Mouse (Mus musculus): ENCODE measurements at regions not wholly inside any gene's neighbourhood (a gene's known extent, or its start where the extent isn't known, plus 50 kb on each side); places are given as distances from the start of the nearest gene placed in this dataset.

DNA sequence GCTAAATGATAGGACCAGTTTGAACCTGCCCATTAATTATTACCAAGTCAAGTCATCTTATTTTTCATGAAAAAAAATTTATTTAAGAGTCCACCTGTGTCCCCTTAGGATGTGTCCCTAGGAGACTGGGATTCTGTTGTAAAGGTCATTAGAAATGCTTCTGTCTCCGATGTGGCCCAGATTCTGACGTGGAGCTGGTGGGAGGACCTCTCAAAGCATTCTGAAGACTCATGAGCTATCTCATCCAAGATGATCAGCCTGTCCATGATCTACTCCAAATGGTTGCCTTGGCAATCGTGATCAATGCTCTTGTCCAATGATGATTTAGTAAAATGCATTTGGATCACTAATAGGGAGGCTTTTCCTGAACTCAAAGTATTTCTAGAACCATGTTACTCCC, 163.4 kb upstream of the Gm5148 start:
- no peak for DNase-seq (ENCODE audit: low read depth in 1 of 2, low spot score in 2 of 2)

DNA sequence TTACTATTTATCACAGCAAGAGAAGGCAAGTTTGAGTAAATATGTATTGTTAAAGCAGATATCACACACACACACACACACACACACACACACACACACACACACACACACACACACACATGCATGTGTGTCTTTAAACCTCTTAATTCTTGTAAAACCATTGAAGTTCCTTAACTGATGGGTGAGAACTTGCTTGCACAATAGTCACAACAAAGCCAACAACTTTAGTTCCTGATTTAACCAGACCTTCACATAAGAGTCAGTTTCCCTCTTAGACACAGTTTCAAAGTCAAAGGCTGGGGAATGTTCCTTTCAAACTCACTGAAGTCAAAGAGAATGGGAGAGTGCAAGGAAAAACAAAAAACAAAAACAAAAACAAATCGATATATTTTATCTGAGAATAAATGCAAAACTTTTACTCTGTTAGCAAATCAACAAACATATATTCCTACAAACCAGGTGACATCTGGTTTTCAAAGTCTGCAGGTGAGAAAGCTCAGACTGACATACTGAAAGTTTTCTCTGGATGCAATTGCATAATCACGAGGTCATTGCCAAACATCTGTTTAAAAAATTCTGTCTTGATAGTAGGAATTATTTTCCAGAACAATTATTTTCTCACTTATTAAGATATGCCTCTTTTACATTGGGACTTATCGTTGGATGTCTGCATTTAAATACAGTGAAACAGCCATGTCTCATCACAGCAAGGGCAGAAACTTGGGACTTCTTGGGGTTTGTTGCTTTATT, 162.6 kb upstream of the Gm5148 start:
- no peak for DNase-seq (ENCODE audit: low read depth in 1 of 2, low spot score in 2 of 2)

DNA sequence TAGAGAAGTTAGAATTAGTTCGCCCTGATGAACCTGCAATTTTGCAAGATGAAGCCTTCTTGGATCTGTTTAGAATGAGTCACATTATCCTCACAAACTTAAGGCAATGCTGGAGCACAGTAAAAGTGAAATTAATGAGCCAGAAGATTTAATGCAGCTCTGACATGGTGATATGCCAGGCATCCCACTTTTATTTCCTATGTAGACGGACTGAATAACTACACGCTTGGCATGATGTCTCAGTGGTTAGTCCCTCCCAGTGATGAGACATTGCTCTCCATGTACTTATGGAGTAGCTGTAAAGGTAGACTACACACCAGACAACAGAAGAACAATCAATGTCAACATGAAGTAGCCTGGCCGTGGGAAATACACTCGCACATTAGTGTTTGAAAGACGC, 161.5 kb upstream of the Gm5148 start:
- DNase-seq (ENCODE audit: low read depth in 1 of 2, low spot score in 2 of 2) = no peak

DNA sequence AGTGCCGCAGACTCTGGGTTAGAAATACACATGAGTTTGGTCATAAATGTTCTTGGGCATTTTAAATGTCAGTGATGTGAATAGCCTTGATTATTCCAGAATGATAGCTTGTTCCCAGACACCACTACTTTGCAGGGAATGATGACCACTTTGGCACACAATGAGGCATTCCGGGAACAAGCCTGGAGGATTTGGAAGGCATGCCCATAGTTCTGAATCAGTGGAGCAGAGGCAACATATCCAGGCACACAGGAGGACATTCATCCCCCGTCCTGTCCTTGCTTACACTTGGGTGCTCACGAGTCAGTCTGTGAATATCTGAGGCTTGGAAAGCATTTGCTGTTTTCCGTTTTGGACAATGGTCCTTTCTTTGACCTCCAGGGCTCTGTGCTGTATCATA, 158.1 kb upstream of the Gm5148 start:
- no peak for DNase-seq (ENCODE audit: low read depth in 1 of 2, low spot score in 2 of 2)

DNA sequence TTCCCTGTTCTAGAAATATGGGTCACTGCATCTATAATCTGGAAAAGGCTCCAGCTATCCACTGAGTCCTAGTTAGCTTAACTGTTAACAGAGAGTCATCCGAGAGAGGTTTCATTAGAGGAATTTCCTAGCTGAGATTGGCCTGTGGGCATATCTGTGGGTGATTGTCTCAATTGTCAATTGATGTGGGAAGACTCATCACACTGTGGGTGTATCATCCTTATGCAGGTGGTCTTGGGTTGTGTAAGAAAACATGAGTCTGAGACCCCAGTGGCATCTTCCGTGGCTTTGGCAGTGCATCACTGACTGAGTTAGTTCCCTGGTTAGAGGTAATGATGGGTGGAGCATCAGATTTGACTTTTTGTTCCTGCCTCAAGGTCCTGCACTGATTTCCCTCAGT, 156.7 kb upstream of the Gm5148 start:
- DNase-seq (ENCODE audit: low read depth in 1 of 2, low spot score in 2 of 2) = no peak

DNA sequence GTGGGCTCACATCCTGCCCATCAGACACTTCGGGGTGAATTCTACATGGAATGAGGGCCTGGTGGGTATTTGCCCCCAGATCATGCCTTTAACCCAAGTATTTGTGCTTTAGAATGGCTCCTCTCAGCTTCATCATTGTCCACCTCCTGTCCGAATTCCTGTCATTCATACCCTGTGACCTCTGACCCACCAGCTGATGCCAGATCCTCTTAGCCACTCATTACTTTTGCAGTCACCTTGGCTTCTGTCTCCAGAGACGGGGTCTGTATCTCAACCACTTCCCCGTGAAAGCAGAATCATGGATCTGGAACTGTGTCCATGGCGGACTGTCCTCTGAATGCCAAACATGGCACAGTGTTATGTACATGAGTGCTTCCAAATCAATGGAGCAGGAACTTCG, 154.8 kb upstream of the Gm5148 start:
- DNase-seq (ENCODE audit: low read depth in 1 of 2, low spot score in 2 of 2) = no peak

DNA sequence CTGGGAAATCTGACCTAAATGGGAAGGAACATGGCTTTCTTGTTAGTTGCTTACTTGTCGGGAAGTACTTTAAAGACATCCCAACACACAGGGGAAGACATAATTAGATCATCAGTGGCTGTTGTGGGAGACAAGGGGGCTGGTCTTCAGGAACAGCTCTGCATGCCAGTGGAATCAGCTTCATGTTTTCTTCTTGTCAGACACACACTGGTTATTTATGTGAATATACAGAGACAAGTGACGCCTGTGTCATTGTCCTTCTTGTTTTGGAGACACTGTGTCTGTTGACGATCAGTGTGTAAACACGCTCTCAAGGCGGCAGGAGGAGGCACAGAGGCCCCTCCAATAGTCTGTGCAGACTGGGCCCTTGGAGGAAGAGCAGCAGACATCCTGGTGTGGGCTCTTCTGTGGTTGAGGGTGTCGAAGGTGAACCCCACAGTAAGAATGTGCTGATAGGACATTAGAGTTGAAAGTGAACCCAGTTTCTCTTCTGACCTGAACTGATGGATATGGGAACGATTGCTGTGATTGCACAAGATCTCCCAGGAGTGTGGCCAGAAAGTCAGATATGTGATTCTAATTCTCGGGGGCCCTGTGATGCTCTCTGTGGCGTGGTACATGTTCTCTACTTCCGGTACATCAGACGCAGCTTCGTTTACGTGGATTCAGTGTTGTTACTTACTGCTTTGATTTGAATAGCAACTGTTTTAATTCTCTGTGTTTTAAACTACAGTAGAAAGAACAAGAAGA, 151.9 kb upstream of the Gm5148 start:
- no peak for DNase-seq (ENCODE audit: low read depth in 1 of 2, low spot score in 2 of 2)

DNA sequence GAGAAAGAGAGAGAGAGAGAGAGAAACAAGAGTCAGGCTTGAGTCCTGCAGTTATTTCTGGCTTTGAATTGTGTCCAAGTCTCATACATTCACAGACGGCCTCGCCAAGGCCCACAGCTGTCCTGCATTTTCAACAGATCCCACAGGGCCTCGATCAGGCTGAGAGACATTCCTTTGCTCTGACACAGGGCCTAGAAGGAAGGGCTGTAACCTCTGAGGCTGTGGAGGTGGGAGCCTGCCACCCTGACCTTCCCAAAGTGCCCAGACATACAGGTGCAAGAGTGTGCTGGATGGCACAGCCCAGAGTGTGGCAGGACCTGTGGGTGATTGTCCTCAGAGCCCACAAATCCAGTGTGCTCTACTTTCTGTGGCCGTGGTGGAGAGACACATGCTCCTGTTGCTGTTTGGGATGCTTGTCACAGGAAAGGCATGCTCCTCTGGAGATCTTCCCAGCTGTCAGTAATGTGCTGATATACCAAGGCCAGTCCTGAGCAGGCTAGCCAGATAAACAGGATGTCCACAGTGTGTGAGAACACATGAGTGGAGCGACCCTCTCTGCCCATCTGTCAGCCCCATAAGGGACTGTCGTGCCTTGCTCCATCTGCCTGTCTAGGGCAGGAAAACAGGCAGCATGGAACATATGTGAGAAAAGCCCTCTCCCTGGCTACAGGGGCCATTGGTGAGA, 151.2 kb upstream of the Gm5148 start:
- no peak for DNase-seq (ENCODE audit: low read depth in 1 of 2, low spot score in 2 of 2)

DNA sequence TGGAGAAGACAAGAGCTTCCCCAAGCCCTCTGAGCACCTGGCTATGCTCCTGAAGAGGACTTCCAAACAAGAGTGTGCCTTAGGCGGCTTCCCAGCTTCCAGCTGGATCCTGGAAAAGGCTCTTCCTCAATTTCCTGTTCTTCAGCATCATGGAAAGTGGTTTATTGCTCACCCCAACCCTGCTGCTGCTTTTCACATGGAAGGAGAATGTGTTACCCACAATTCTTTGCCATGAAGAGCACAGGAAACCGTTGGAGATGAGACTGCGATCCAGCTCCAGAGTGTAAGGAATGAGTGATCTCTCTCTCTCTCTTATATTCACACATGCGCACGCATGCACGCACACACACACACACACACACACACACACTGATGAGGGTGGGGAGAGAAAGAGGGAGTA, 150.6 kb upstream of the Gm5148 start:
- DNase-seq (ENCODE audit: low read depth in 1 of 2, low spot score in 2 of 2) = no peak

DNA sequence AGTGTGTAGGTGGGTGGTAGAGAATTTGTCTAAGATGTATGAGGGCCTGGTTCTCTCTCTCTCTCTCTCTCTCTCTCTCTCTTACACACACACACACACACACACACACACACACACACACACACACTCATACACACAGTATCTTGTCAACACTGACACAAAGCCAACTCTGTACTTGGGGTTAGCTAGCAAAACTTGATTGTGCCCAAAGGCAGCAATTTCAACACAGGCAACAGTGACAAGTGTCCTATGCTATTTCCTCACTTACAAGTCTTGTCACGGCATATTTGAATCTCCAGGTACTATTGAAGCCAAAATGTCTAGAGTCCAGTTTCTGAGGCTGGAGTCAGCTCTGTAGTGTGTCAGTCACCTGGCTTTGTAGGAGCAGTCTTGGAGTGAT, 150.1 kb upstream of the Gm5148 start:
- no peak for DNase-seq (ENCODE audit: low read depth in 1 of 2, low spot score in 2 of 2)

DNA sequence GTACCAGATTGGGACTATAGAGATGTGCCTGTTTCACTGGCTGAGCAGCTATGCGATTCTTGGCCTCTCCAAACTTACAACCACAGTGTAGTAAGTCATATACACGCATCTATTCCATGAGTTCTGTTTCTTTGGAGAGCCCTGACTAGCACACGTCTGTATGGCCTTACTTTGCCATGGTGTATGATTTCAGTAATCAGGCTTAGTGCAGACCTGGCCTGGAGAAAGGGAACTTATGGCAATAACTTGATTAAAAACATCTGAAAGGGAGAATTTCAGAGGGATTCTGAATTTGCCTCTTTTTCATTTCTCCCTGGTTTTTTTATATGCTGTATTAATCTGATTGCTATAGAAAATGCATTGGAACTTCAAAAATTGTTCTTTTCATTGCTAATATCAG, 148.0 kb upstream of the Gm5148 start:
- no peak for DNase-seq (ENCODE audit: low read depth in 1 of 2, low spot score in 2 of 2)

DNA sequence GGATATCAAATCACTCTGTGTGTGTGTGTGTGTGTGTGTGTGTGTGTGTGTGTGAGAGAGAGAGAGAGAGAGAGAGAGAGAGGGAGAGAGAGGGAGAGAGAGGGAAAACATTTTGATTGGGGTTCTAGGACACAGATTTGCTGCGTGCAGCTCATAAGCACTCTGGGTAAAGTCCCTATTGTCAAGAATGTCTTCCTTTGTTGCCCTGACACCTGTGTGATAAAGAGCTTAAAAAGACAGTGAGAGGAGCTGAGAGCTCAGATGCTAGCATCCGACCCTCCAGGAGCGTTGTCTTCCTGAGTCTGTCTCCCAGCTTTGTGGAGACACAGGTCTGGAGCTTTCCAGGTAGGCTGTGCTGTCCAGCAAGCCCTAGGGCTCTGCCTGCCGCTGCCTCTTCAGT, 146.8 kb upstream of the Gm5148 start:
- DNase-seq (ENCODE audit: low read depth in 1 of 2, low spot score in 2 of 2) = no peak

DNA sequence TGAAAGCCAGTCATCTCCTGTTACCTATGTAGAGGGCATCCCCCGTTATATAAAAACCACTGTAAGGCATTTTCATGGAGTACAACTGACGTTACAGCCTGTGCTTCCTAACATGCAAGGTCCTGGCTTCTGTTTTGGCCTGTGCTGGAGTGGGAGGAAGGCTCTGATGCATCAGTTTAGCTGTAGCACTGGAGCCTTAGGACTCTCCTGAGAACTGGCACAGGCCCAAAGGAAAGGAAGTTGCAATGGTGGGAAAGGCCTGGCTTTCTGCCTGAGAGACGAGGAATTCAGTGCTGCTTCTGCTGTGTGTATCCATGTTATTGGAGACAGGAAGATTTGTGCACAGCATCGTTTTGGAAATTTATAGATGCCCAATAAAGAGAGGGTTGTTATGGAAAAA, 144.2 kb upstream of the Gm5148 start:
- no peak for DNase-seq (ENCODE audit: low read depth in 1 of 2, low spot score in 2 of 2)

DNA sequence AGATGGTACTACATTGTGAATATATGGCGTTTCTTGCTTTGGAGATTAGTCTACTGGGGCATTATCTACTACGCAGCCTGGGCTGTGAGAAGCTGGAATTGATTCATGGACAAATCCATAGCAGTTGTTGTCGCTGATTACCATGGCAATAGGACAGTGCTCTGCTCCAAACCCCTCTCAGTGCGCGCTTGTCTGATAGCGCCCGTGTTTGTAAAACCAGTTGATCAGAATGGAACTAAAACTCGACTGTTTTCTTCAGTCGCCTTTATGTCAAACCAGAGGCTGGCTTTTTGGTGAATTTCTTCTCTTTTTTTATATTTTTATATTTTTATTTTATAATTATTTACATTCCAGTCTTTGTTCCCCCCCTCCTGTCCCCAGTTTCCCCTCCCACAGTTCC, 138.5 kb upstream of the Gm5148 start:
- DNase-seq (ENCODE audit: low read depth in 1 of 2, low spot score in 2 of 2) = no peak

DNA sequence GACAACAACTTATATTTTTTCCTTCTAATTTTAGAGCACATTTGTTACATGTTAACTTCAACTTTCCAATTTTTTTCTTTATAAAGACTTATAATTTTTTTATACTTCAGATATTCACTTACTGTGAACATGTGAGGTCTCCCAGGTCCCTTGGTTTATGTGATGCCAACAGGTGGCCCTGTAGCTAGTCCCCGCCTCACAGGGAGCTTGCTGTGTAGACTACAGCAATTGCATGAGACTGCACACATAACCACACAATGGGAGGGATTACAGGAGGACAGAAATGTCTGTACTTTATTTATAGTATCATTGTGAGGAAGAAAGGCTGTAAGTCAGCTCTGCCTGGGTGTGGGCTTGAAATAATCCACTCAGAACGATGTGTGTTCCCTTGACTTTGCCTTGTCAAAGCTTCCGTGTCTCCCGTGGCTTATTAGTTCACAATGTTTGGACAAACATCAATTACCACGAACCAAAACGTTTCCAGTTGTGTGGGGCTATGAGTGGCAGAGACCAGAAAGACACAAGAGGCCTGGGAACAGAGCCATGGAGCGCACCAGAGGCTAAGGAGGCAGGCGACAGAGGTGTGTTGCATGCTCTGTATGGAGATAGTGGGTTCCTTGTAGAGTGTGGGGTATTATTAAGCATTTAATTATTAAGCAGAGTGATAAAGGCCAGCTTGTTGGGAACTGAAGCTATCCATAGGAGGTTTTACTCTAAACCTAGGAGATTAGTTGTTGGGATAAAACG, 136.6 kb upstream of the Gm5148 start:
- DNase-seq (ENCODE audit: low read depth in 1 of 2, low spot score in 2 of 2) = no peak

DNA sequence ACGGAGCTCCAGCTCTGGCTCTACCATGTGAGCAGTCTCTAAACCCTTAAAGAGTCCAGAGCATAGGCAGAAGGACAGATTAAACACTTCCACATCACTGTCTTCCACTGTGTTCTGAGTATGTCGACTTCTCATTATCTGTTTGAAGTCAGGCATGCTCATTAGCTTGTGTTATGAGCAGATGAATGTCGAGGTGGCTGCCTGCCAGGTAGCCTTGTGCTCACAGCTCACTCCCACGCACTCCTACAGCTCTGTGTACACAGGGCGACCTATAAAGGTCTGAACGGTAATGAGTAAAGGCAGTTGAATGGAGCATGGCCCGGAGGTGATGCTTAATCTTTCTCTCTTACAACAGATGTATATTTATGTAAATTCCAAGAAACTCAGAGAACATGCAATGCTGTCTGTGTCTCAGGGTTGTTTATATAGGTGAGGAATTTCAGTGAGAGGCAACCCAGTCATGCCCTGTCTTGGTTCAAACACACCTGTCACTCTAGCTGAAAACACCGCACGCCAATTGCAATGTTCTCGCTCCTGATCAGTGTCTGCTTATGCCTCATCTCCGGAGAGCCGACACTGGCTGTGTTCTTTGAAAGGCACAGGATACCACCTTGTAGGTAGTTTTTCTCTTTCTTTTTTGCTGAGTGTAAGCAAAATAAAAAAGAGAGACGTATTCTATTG, 135.9 kb upstream of the Gm5148 start:
- DNase-seq (ENCODE audit: low read depth in 1 of 2, low spot score in 2 of 2) = no peak

DNA sequence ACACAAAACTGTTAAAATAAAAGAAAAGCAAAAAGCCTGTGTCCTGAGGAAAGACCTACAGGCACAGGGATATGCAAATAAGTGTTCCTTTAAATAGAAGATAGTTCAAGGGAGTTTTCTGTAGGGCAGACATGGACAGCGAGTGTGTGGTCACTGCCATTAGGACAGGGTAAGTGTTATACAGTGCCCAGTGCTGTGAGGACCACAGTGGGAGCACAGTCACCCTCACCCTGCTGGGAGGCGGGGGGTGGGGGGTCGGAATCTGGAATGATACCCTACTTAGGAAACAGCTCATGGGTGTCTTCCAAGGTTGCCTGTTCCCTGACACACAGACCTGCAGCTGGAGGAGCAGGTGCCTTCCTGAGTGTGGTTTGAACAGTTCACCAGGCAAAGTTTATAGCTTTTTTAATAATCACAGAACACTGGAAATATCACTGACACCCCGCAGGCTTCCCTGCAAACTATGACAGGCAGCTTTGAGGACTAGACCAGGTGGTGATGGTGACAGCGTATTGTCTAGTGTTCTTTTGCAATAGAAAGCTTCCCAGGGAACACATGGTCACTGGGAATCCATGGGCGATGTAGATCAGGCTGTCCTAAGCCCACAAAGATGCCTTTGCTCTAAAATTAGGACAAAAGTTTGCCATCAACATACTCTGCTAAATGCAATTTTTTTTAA, 134.5 kb upstream of the Gm5148 start:
- no peak for DNase-seq (ENCODE audit: low read depth in 1 of 2, low spot score in 2 of 2)

DNA sequence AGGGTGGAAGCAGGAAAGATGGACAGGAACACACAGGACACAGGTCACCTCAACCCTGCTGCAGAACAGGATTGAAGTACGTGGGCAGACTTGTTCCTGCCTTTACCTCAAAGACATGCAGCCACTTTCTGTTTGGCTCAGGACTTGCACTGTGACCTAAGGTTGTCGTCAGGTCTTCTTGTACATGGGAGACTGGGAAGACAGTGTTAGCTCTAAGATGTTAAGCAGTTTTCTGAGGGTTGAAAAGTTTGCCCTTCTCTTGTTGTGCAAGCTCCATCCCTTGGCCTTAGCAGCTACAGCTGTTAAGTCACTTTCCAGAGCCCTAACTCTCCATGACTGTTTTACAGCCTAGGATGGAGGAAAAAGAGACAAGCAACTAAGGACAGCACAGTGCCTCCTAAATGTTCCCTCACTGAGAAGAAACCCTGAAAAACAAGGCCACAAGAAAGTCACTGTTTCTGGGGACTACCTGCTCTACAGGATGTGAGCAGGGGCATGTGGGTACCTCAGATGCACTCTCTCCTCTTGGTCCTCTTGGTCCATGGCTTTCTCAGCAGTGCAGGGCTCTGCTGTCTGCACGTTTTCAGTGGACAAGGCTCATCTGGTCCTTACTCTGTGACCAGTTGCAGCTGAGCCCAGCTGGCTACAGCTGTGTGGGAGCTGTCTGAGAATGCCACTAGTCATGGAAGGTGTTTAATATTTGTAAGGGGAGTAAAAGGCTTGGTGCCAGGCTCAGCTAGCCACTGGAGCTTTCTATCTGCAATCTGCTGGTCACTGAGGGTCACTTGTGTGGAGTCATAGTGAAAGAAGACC, 122.1 kb upstream of the Gm5148 start:
- DNase-seq (ENCODE audit: low read depth in 1 of 2, low spot score in 2 of 2) = no peak

DNA sequence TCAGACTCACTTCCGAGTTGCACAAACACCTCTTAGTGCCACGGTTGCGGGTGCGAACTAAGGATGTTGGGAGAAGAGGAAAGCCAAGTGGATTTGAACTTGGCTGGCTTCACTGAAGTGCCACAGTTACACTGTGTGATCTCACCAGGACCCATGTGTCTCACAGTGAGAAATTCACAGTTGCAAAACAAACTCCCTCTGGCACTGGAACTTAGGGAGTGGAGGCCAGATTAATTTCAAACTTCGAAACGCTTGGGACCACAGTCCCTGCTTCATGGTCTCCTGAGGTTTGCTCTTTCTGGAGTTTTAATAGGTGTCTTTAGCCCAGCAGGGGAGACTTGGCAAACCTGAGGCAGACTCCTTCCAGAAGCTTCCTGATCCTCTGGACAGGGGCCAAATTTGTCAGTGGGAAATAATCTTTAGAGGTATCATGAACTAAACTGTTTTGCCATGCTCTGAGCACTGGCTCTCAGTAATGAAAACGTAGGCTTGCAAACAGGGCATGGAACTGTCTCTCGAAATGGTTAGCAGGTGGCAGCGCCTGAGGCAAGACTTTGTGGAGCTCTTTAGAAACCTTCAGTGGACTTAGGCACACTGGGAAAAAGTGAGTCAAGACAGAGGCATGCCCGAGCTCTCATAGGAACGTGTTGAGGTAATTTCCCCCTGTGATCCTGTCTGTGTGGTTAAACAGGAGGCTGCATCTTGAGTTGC, 121.2 kb upstream of the Gm5148 start:
- DNase-seq (ENCODE audit: low read depth in 1 of 2, low spot score in 2 of 2) = no peak

Data from monocyte, adult 2 months (primary cell).